Mouse (Mus musculus): ENCODE results near the gene Ddn.

Gene Ddn

GRCm38 (mm10) chr15:98797835-98798492, 11.3 kb downstream of the Ddn start:
- peak; percentile 80 for DNase-seq (ENCODE audit: low spot score)

GRCm38 (mm10) chr15:98796803-98797595, 12.3 kb downstream of the Ddn start:
- no peak for DNase-seq (ENCODE audit: low spot score)

GRCm38 (mm10) chr15:98793141-98793698, 16.1 kb downstream of the Ddn start:
- no peak for DNase-seq (ENCODE audit: low spot score)

- DNase-seq (ENCODE audit: low spot score): no peak
These were observed 16.9 kb downstream of the Ddn start for GRCm38 (mm10) chr15:98792233-98793020.

- no peak for DNase-seq (ENCODE audit: low spot score)
These were observed 17.5 kb downstream of the Ddn start for GRCm38 (mm10) chr15:98791771-98792170.

GRCm38 (mm10) chr15:98791221-98791620, 18.1 kb downstream of the Ddn start:
- DNase-seq (ENCODE audit: low spot score): no peak

GRCm38 (mm10) chr15:98790761-98791160, 18.5 kb downstream of the Ddn start:
- no peak for DNase-seq (ENCODE audit: low spot score)

- peak; percentile 73 for DNase-seq (ENCODE audit: low spot score)
These were observed 19.4 kb downstream of the Ddn start, which contains the start of gene Wnt1 for GRCm38 (mm10) chr15:98789661-98790535. TSS of gene Wnt1 (plus strand) at chr15:98789857.

- DNase-seq (ENCODE audit: low spot score): no peak
These were observed 20.2 kb downstream of the Ddn start for GRCm38 (mm10) chr15:98788972-98789660.

- peak; percentile 67 for DNase-seq (ENCODE audit: low spot score)
These were observed 21.4 kb downstream of the Ddn start for GRCm38 (mm10) chr15:98787930-98788329.

GRCm38 (mm10) chr15:98785744-98786143, 23.5 kb downstream of the Ddn start:
- DNase-seq (ENCODE audit: low spot score): no peak

- no peak for DNase-seq (ENCODE audit: low spot score)
These were observed 28.1 kb downstream of the Ddn start for GRCm38 (mm10) chr15:98781166-98781565.

GRCm38 (mm10) chr15:98780573-98780972, 28.7 kb downstream of the Ddn start:
- DNase-seq (ENCODE audit: low spot score): peak; percentile 63

- DNase-seq (ENCODE audit: low spot score): no peak
These were observed 29.2 kb downstream of the Ddn start for GRCm38 (mm10) chr15:98780075-98780474.

GRCm38 (mm10) chr15:98778806-98779205, 30.5 kb downstream of the Ddn start:
- DNase-seq (ENCODE audit: low spot score): no peak

- DNase-seq (ENCODE audit: low spot score): no peak
These were observed 31.0 kb downstream of the Ddn start for GRCm38 (mm10) chr15:98778191-98778770.

- no peak for DNase-seq (ENCODE audit: low spot score)
These were observed 31.5 kb downstream of the Ddn start, which contains the start of gene Wnt10b for GRCm38 (mm10) chr15:98777762-98778161. TSS of gene Wnt10b (minus strand) at chr15:98778150.

GRCm38 (mm10) chr15:98777005-98777616, 32.2 kb downstream of the Ddn start:
- DNase-seq (ENCODE audit: low spot score): no peak

GRCm38 (mm10) chr15:98776280-98777004, 32.8 kb downstream of the Ddn start:
- peak; percentile 60 for DNase-seq (ENCODE audit: low spot score)

Data from retina, embryonic 14.5 days (tissue).